9 mouse cellular contexts compared by ENCODE assay signal in the genomic region with DNA sequence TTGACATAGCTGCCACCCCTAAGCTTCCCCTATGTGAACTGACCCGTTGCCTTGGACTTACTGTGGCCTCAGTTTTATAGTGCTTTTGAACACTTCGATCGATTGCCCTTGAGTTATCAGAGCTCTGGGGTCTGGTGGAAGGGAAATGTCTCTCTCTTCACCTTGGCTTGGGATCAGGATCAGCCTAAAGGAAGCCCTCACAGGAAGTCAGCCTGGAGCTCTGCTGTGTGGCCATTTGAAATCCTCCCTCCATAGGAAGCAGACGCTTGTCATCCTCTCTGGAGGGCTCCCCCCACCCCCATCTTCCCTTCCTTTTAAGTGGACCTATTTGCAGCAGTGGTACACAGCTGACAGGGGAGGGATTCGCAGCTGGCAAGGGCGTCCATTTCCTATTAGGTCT. TPM values are rescaled to one million over a fixed set of nuclear protein-coding genes. Genes with fewer than 3 reads are reported as not detected.
DNase-seq lines count a peak whose midpoint lies in the region; ATAC-seq lines count a peak whose summit lies in the region.
"Had no signal": no experiment of that assay in that cellular context is flagged by ENCODE, and none has a peak within 500 bp of the region (broad histone marks: within the 10 kb centered on the region; RNA-seq: fewer than 3 reads in every experiment).

No protein-coding gene starts in this region.

- H3K27ac ChIP-seq in heart, embryonic 16.5 days (ENCODE audit: low read length): peak overlapping the region; percentile 60

- no peaks in the 10 kb centered on the region for H3K36me3 ChIP-seq in megakaryocyte, embryonic 14.5 days (replicated peaks; ENCODE audit: low read length)
- no peaks in the 10 kb centered on the region for H3K36me3 ChIP-seq in heart, embryonic 16.5 days (ENCODE audit: control insufficient read depth, insufficient read depth)

- WGBS in heart, embryonic 16.5 days: 30% methylated on average over 6 of the region's 6 CpGs

- H3K4me2 ChIP-seq in heart, embryonic 16.5 days (ENCODE audit: low read depth, low read length): peak overlapping the region; percentile 51

- no peak for ATAC-seq in megakaryocyte, adult 5-6 weeks (ENCODE audit: poor library complexity, severe bottlenecking)
- no peak; the same call in 1 of the 2 replicates for ATAC-seq in heart, embryonic 16.5 days (replicated peaks; ENCODE audit: extremely low read depth, insufficient read depth, low FRiP score)

- peaks cover 47% of the 10 kb centered on the region for H3K4me1 ChIP-seq in megakaryocyte, embryonic 14.5 days
- H3K4me1 ChIP-seq in heart, embryonic 16.5 days (ENCODE audit: control insufficient read depth, insufficient read depth, low read length): peaks cover 3% of the 10 kb centered on the region; the same call in 1 of the 2 replicates

- peak overlapping the region; percentile 62 for H3K4me3 ChIP-seq in megakaryocyte, embryonic 14.5 days (replicated peaks)
- H3K4me3 ChIP-seq in heart, embryonic 16.5 days (ENCODE audit: low read length): peak overlapping the region; percentile 47
- H3K4me3 ChIP-seq: erythroblast, embryonic 14.5 days had no signal

- no peaks in the 10 kb centered on the region for H3K9me3 ChIP-seq in megakaryocyte, embryonic 14.5 days
- H3K9me3 ChIP-seq in heart, embryonic 16.5 days (replicated peaks; ENCODE audit: control insufficient read depth, low read length): no peaks in the 10 kb centered on the region

- peaks cover 3% of the 10 kb centered on the region for H3K27me3 ChIP-seq in megakaryocyte, embryonic 14.5 days (replicated peaks)
- H3K27me3 ChIP-seq in heart, embryonic 16.5 days (ENCODE audit: control insufficient read depth, insufficient read depth, low read length): peaks cover 5% of the 10 kb centered on the region; the same call in 1 of the 2 replicates

- H3K9ac ChIP-seq in heart, embryonic 16.5 days (ENCODE audit: low read length): peak overlapping the region; percentile 32

- DNase-seq in kidney, postnatal 14 days: peak; percentile 56
- peak; percentile 43 to 61 for DNase-seq in lung, postnatal 4 days
- DNase-seq in right cerebral cortex, postnatal 14 days: no peak
- DNase-seq in urinary bladder, postnatal 10 days (ENCODE audit: low spot score): no peak
- no peak for DNase-seq in cerebellum, postnatal 25 days

RNA-seq across cellular contexts. Expression of a gene that starts 1.6 kb away (rescaled TPM):
- 34.7 and 62.7 TPM in 2 replicates for polyA plus RNA-seq in megakaryocyte, embryonic 14.5 days (2012; ENCODE audit: insufficient read depth, low replicate concordance)
- total RNA-seq in megakaryocyte, adult 5-6 weeks (2015): not detected in 2 replicates
- total RNA-seq in megakaryocyte, adult 5-6 weeks (2017): 0.18 TPM in 1 of 2 replicates, not detected in the other
- polyA plus RNA-seq in heart, embryonic 16.5 days (2015; fragmentation: Nextera tagmentation; extraction: Ambion mirVana): 42.7 and 47.2 TPM in 2 replicates

Comparison
In these comparisons a context has a peak if more than half of its experiments do, and no peak if none do; other contexts are left out.
1. DNase-seq: peak in kidney, postnatal 14 days (single experiment) and lung, postnatal 4 days (2 of 2); none in right cerebral cortex, postnatal 14 days (single experiment), urinary bladder, postnatal 10 days (single experiment) and cerebellum, postnatal 25 days (0 of 2).